Mouse (Mus musculus): ENCODE results near the gene Magoh. TPM values are rescaled to one million over a fixed set of nuclear protein-coding genes. Genes with fewer than 3 reads are reported as not detected.

The Magoh gene
- 212 and 216 TPM in 2 replicates for polyA plus RNA-seq (2015; fragmentation: Nextera tagmentation; extraction: Ambion mirVana)

DNA sequence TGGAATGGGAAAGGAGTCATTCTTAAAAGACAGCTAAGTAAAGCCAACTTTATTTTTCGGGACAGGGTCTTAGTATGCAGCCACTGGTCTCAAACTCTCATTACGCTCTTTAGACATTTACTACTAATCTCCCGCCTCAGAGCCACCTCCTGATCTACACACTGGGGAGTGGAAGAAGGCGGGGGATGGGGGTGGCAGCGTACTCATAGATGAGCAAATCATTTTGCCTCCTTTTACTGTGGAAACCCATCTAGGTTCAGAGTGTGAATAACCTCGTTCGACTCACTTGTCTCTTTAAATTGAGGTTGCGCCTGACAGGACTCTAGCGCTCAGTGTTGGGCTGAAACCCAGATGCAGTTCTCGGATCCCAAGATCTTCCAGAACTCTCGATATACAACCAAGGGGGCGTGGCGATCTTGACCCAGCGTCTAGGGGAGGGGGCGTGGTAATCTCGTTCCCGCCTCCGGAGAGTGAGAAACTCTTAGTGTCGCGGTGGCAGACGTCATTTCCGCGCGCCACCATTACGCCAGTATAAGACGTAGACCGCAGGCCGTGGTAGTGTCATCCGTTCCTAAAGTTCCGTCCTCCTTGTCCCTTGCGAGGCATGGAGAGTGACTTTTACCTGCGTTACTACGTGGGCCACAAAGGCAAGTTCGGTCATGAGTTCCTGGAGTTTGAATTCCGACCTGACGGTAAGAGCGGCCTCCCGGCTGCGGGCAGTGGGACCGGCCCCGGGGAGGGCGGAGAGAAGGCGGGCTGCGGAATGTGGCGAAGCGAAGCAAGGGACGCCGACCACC is at the start of gene Magoh:
Gene Magoh, plus strand, starts transcription at position 502 of the 797 bp plus-strand sequence.
- H3K4me2 ChIP-seq (replicated peaks), result peak within 1 kb of the TSS; percentile 92
- no peaks in the 10 kb centered on the region for H3K27me3 ChIP-seq
- ATAC-seq (ENCODE audit: low FRiP score, low read depth), result peak; percentile 97
- WGBS, result 3% methylated on average over 48 of the region's 48 CpGs
- peaks cover 35% of the 10 kb centered on the region for H3K36me3 ChIP-seq
- H3K4me1 ChIP-seq, result peaks cover 16% of the 10 kb centered on the region
- no peaks in the 10 kb centered on the region for H3K9me3 ChIP-seq
- H3K27ac ChIP-seq, result peak within 1 kb of the TSS; percentile 79
- H3K9ac ChIP-seq, result peak within 1 kb of the TSS; percentile 84
- peak within 1 kb of the TSS; percentile 89 for H3K4me3 ChIP-seq

GRCm38 (mm10) chr4:107830189-107830588 is 49.4 kb upstream of the Magoh start:
- WGBS, result 80% methylated on average over 10 of the region's 10 CpGs
- H3K9me3 ChIP-seq, result no peaks in the 10 kb centered on the region
- H3K4me2 ChIP-seq (replicated peaks), result no peak overlapping the region
- H3K4me1 ChIP-seq, result peaks cover 11% of the 10 kb centered on the region
- no peak overlapping the region for H3K4me3 ChIP-seq
- H3K27ac ChIP-seq, result peak overlapping the region; percentile 28; the same call in 1 of the 2 replicates
- no peaks in the 10 kb centered on the region for H3K36me3 ChIP-seq
- no peak for ATAC-seq (ENCODE audit: low FRiP score, low read depth)
- H3K27me3 ChIP-seq, result no peaks in the 10 kb centered on the region
- H3K9ac ChIP-seq, result peak overlapping the region; percentile 43; the same call in 1 of the 2 replicates

- Histone ChIP-seq H3K4me2 (replicated peaks) (no peak overlapping the region), H3K4me1 (peaks cover 12% of the 10 kb centered on the region), H3K36me3 (no peaks in the 10 kb centered on the region), H3K27ac (no peak overlapping the region), H3K9me3 (no peaks in the 10 kb centered on the region), H3K9ac (no peak overlapping the region), H3K27me3 (no peaks in the 10 kb centered on the region), H3K4me3 (no peak overlapping the region)
- ATAC-seq (ENCODE audit: low FRiP score, low read depth), result no peak
- 77% methylated on average over 7 of the region's 7 CpGs for WGBS
These were observed 48.7 kb upstream of the Magoh start for GRCm38 (mm10) chr4:107830821-107831221.

- Histone ChIP-seq H3K9me3 (no peaks in the 10 kb centered on the region), H3K27ac (no peak overlapping the region), H3K4me1 (peaks cover 20% of the 10 kb centered on the region), H3K27me3 (no peaks in the 10 kb centered on the region), H3K36me3 (no peaks in the 10 kb centered on the region), H3K4me2 (replicated peaks) (no peak overlapping the region), H3K4me3 (no peak overlapping the region), H3K9ac (no peak overlapping the region)
- WGBS, result 93% methylated on average over 6 of the region's 6 CpGs
- ATAC-seq (ENCODE audit: low FRiP score, low read depth), result no peak
These were observed 47.9 kb upstream of the Magoh start for GRCm38 (mm10) chr4:107831678-107832077.

GRCm38 (mm10) chr4:107833525-107833924 is 46.0 kb upstream of the Magoh start:
- no peaks in the 10 kb centered on the region for H3K36me3 ChIP-seq
- H3K9ac ChIP-seq, result no peak overlapping the region
- H3K4me1 ChIP-seq, result peaks cover 24% of the 10 kb centered on the region
- no peaks in the 10 kb centered on the region for H3K9me3 ChIP-seq
- H3K4me3 ChIP-seq, result no peak overlapping the region
- ATAC-seq (ENCODE audit: low FRiP score, low read depth), result no peak
- 79% methylated on average over 5 of the region's 5 CpGs for WGBS
- no peak overlapping the region for H3K27ac ChIP-seq
- no peaks in the 10 kb centered on the region for H3K27me3 ChIP-seq
- H3K4me2 ChIP-seq (replicated peaks), result no peak overlapping the region

DNA sequence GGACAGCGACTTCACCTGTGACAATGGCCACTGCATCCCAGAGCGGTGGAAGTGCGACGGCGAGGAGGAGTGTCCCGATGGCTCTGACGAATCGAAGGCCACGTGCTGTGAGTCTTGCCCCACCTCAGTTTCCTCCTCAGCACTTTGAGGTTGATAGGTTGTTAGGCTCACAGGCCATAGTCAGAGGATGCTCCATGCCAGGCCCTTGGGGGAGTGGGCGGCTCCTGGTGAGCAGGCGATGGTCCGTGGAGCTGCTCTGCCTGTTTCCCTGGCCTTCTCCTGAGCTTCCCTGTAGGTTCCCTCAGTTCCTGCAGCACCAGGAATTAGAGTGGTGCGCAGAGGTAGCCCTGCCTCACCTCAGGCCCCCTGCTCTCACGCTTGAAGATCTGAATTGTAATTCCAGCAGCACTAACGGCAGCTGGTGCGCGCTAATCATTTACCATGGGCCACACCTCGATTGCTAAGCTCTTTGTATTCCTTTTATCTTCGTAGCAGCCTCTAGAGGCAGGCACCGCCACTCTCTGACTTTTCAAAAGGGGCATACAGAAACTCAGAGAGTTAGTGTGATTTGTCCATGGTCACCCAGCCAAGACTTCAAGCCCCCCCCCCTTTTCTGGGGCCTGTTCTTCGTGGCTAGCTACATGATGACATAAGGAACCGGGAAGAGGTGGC is 44.8 kb upstream of the Magoh start:
- Histone ChIP-seq H3K4me1 (peaks cover 16% of the 10 kb centered on the region), H3K9me3 (no peaks in the 10 kb centered on the region), H3K36me3 (no peaks in the 10 kb centered on the region), H3K27me3 (no peaks in the 10 kb centered on the region), H3K4me2 (replicated peaks) (no peak overlapping the region), H3K27ac (no peak overlapping the region), H3K9ac (0 out of 2 replicates have a peak overlapping the region, but pooled peaks have one; percentile 3), H3K4me3 (no peak overlapping the region)
- ATAC-seq (ENCODE audit: low FRiP score, low read depth), result no peak
- 69% methylated on average over 22 of the region's 22 CpGs for WGBS

DNA sequence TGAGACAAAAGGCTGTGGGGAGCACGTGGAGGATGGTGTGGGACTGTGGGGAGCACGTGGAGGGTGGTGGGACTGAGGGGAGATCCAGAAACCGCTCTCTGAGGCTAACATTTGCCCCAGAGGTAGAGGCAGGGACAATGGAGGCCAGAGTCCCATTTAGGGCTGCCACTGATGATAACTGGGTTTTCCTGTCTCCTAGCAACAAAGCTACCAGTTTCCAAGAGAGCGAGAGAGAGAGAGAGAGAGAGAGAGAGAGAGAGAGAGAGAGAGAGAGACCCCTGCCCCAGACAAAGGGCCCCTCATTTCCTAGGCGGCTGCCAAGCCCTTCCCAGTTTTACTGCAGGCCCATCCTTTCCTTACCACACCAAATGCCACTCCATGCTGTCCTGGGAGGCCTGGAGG is 44.0 kb upstream of the Magoh start:
- 67% methylated on average over 5 of the region's 5 CpGs for WGBS

DNA sequence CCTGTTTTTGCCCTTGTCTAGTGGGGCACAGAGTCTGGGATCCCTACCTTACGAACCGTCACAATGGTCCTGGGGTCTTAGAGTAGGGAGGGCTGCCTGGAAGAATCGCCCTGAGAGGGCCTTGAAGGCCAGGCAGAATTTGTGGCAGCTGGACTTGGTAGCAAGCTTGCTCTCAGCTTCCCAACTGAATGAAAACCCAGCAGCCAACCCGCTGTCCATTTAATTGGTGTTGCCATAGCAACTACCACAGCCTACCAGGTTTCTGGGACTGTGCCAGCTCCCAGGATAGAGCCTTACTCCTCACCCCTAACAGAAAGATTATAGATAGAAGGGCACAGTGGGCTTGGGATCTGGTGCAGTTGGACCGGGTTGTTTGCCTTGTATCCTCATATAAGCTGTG is 42.8 kb upstream of the Magoh start:
- peak; percentile 55; the same call in 1 of the 2 replicates for ATAC-seq (ENCODE audit: low FRiP score, low read depth)
- WGBS, result 63% methylated on average over 5 of the region's 5 CpGs
- H3K27me3 ChIP-seq, result no peaks in the 10 kb centered on the region

More for the DNA sequence above, 44.0 kb upstream of the Magoh start:
- Histone ChIP-seq H3K4me1 (peaks cover 16% of the 10 kb centered on the region), H3K4me2 (replicated peaks) (no peak overlapping the region), H3K4me3 (no peak overlapping the region), H3K9ac (no peak overlapping the region), H3K27me3 (no peaks in the 10 kb centered on the region), H3K27ac (no peak overlapping the region), H3K36me3 (no peaks in the 10 kb centered on the region), H3K9me3 (no peaks in the 10 kb centered on the region)
- no peak for ATAC-seq (ENCODE audit: low FRiP score, low read depth)

DNA sequence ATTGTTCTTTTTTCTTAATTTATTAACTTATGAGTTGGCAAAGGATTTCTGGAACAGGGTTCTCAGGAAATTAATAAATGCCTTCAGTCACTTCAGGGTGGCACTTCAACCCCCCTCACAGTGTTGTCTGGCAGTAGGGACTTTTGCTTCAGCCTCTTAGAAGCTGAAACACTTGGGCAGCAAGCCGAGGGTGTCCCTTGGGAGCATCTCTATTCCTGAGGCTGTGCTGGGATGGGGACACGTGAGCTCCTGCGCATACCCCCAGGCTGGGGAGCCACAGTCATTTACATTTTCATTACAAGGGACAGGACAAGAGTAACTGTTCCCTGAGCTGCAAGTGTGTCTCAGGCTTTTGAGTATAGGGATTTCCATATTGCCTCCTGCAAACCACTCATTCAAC is 41.6 kb upstream of the Magoh start:
- no peaks in the 10 kb centered on the region for H3K27me3 ChIP-seq
- no peaks in the 10 kb centered on the region for H3K9me3 ChIP-seq
- H3K36me3 ChIP-seq, result no peaks in the 10 kb centered on the region
- no peak overlapping the region for H3K4me3 ChIP-seq
- H3K9ac ChIP-seq, result no peak overlapping the region
- no peak for ATAC-seq (ENCODE audit: low FRiP score, low read depth)
- 75% methylated on average over 3 of the region's 3 CpGs for WGBS
- no peak overlapping the region for H3K27ac ChIP-seq
- H3K4me1 ChIP-seq, result peaks cover 16% of the 10 kb centered on the region
- H3K4me2 ChIP-seq (replicated peaks), result no peak overlapping the region

More for the DNA sequence above, 42.8 kb upstream of the Magoh start:
- Histone ChIP-seq H3K36me3 (no peaks in the 10 kb centered on the region), H3K4me1 (peaks cover 16% of the 10 kb centered on the region), H3K27ac (no peak overlapping the region), H3K9me3 (no peaks in the 10 kb centered on the region), H3K4me2 (replicated peaks) (no peak overlapping the region), H3K9ac (no peak overlapping the region), H3K4me3 (no peak overlapping the region)

GRCm38 (mm10) chr4:107843687-107844086 is 35.9 kb upstream of the Magoh start:
- H3K4me3 ChIP-seq, result no peak overlapping the region
- no peak overlapping the region for H3K27ac ChIP-seq
- no peaks in the 10 kb centered on the region for H3K9me3 ChIP-seq
- H3K9ac ChIP-seq, result no peak overlapping the region
- no peaks in the 10 kb centered on the region for H3K36me3 ChIP-seq
- no peak for ATAC-seq (ENCODE audit: low FRiP score, low read depth)
- 88% methylated on average over 8 of the region's 8 CpGs for WGBS
- no peak overlapping the region for H3K4me2 ChIP-seq (replicated peaks)
- no peaks in the 10 kb centered on the region for H3K4me1 ChIP-seq
- H3K27me3 ChIP-seq, result peaks cover 25% of the 10 kb centered on the region

- H3K36me3 ChIP-seq, result no peaks in the 10 kb centered on the region
- no peak overlapping the region for H3K4me2 ChIP-seq (replicated peaks)
- no peaks in the 10 kb centered on the region for H3K4me1 ChIP-seq
- H3K27me3 ChIP-seq, result peaks cover 25% of the 10 kb centered on the region
- ATAC-seq (ENCODE audit: low FRiP score, low read depth), result no peak
- H3K9me3 ChIP-seq, result no peaks in the 10 kb centered on the region
- H3K4me3 ChIP-seq, result no peak overlapping the region
- no peak overlapping the region for H3K9ac ChIP-seq
- 5% methylated on average over 10 of the region's 10 CpGs for WGBS
- H3K27ac ChIP-seq, result no peak overlapping the region
These were observed 34.6 kb upstream of the Magoh start for GRCm38 (mm10) chr4:107844971-107845370.

GRCm38 (mm10) chr4:107846795-107847194 is 32.8 kb upstream of the Magoh start:
- ATAC-seq (ENCODE audit: low FRiP score, low read depth), result no peak
- WGBS, result 72% methylated on average over 7 of the region's 7 CpGs
- Histone ChIP-seq H3K4me3 (no peak overlapping the region), H3K36me3 (no peaks in the 10 kb centered on the region), H3K27me3 (peaks cover 25% of the 10 kb centered on the region), H3K4me1 (no peaks in the 10 kb centered on the region), H3K9me3 (no peaks in the 10 kb centered on the region), H3K4me2 (replicated peaks) (no peak overlapping the region), H3K9ac (no peak overlapping the region), H3K27ac (no peak overlapping the region)

Measured in limb, embryonic 13.5 days (tissue).